Mouse (Mus musculus) brain, adult 10 weeks (tissue): Measurements from ENCODE around the gene Zfp579. TPM values are rescaled to one million over a fixed set of nuclear protein-coding genes. Genes with fewer than 3 reads are reported as not detected.

Source experiments
- polyA plus RNA-seq: library from polyadenylated mRNA; stranded (reverse); fragments of 350-450 nt; fragmentation: Illumina TruSeq; extraction: RNeasy Lipid Tissue Mini Kit (QIAGEN cat#74804); gene quantifications from one replicate; pipeline ENCODE4 v1.2.3, GENCODE M21; 2015; ENCODE audit warnings: low read depth, low replicate concordance

The Zfp579 gene
- 16.7 TPM for polyA plus RNA-seq

DNA sequence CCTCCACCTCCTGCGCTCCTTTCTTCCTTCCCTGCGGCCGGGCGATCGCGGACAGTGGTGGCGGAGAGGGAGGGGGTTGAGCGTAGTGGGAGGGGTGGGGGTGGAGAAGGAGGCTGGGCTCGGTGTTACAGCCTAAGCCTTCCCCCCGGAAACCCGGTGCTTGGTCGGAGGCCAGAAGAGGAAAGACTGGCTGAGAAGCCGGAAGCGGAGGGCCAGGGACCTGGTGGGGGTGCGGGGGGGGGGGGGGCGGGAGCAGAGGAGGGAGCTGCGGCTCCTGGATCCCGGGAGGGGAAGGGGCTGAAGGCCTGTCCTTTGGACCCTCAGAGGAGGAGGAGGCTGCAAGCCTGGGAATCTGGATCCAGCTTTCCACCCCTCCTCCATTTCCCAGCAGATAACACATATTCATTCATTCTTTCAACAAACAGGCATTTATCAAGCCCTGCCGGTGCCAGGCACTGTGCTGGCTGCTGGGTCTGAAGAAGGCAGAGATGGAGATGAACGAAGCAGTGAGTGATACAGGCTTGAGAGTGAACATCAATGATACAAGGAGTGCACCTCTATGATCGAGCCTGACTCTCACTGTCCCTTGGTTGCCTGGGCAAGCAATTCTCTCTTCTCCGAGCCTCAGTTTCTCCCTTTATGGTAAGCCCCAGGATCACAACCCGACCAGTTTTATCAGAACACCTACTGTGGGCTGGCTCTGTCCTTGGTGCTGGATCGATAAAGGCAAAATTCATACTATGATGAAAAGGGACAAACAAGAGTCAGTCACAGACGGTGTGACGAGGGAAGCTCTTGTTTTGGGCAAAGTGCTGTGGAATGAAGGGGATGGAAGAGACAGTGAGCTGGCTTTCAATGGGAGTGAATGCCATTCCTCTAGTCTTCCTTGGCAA lies at the start of gene Zfp579:
Gene Zfp579, minus strand, starts transcription at position 156 of the 893 bp plus-strand sequence.

DNA sequence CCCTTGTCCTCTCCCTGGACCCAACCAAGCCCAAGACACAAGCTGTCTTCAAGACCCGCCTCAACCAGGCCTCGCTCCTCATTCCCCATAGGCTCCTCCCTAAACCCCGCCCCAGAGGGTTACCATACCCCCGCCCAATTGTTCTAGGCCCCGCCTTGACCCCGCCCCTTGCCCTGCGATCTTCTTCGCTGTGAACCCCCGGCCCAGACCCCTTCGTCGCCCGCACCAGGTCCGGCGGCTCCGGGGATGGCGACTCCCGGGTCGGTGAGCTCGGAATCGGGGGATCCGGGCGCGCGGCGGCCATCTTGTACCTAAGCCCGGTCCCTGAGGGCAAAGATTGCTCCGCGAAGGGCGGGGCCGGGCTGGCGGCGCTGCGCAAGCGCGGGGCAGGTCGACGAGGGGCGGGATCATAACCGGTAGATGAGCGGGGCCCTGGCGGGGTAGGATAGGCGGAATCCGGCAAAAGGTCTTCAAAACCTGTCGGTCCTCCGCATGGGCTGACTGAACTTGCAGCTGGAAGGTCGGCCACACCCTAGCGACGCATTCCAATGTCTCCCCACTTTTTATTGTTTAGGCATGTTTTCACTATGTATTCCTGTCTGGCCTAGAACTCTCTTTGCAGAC lies 42.3 kb upstream of the Zfp579 start, which contains the start of gene Zfp784:
Gene Zfp784, minus strand, starts transcription at position 338 of the 624 bp plus-strand sequence.

DNA sequence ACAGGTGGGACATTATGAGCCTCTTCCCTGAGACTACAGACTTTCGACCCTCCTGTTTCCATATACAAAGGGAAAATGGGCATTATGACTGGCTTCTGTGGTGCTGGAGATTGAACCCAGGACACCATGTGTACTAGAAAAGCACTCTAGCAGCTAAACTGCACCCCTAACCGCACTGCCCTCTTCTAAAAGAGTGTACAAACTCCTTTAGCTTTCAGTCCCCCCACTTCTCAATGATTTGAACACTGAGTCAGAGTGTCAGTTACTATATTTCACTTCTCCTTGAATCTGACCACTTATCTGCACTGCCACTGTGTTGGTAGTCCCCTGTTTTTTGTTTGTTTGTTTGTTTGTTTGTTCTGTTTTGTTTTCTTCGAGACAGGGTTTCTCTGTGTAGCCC lies 37.9 kb upstream of the Zfp579 start, which contains the start of gene 4632433K11Rik:
Gene 4632433K11Rik, plus strand, starts transcription at position 301 of the 400 bp plus-strand sequence.

DNA sequence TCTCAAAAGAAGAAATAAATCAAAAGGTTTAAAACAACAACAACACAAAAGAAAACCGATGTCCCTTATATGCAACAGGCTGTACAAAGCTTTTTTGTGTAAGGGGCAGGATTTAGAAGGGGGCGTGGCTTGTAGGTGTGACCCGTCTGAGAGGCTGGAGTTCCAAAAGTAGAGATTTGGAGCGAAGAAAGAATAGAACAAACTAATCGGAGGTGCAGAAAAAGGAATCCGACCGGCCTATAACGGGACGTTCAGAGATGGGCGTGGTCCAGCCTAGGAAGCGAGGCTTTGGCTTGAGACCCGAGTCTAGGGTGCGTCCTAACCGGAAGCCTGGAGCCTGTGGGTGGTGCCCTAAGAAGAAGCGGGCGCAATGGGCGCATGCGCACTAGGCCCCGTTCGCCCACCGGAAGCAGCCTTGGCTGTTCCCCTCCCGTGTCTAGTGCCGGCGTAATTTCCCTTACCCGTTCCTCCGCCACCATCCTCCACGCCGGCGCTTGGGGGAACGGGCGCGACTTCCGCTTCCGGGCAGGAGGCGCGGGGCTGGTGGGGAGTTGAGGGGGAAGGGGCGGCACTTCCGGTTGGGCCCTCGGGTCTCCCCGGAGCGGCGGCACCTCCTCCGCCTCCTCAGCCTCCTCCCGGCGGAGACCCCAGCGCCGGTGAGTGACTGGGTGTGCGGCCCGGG lies 24.2 kb upstream of the Zfp579 start, which contains the start of the genes Zfp865 and Ccdc106:
Gene Zfp865, plus strand, starts transcription at position 377 of the 682 bp plus-strand sequence.
Gene Ccdc106, plus strand, starts transcription at position 554 of the 682 bp plus-strand sequence.

DNA sequence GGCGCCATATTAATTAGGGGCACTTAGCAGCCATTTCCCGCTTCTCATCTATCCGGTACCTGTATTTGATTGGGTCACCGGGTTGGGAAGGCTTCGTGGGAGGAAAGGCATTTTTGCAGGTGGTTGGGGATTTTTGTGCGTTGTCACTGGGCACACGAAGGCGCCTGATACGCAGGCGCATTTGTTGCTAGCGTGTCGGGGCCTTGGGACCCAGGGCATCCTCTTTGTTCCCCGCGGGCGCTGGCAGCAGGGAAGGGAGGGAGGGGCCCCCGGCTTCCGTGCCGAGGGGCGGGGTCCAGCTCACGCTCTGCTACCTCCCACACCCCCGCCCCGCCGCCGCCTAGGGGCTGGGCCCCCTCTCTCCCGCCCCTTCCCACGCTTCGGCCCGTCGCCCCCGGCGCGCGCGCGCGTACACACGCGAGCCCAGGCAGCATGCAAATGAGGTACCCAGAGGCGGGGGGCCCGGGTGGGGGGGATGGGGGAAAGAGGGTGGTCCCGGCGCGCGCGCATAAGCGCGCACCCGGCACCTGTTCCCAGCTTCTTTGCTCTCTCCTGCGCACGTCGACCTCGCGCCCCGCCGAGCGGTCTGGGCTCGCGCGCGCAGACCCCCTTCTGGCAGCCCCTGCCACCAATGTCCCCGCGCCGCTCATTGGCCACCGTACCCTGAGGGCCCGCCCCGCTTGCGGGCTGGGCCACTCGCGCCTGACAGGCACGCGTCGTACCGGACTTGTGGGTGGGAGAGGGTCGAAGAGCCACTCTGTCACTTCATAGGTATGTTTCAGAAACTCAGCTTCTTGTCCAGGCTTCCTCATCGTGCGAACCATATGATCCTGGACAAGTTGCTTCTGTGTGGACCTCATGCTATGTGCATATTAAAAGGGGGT lies 19.4 kb upstream of the Zfp579 start, which contains the start of gene Gm44973:
Gene Gm44973, plus strand, starts transcription at position 379 of the 884 bp plus-strand sequence.

DNA sequence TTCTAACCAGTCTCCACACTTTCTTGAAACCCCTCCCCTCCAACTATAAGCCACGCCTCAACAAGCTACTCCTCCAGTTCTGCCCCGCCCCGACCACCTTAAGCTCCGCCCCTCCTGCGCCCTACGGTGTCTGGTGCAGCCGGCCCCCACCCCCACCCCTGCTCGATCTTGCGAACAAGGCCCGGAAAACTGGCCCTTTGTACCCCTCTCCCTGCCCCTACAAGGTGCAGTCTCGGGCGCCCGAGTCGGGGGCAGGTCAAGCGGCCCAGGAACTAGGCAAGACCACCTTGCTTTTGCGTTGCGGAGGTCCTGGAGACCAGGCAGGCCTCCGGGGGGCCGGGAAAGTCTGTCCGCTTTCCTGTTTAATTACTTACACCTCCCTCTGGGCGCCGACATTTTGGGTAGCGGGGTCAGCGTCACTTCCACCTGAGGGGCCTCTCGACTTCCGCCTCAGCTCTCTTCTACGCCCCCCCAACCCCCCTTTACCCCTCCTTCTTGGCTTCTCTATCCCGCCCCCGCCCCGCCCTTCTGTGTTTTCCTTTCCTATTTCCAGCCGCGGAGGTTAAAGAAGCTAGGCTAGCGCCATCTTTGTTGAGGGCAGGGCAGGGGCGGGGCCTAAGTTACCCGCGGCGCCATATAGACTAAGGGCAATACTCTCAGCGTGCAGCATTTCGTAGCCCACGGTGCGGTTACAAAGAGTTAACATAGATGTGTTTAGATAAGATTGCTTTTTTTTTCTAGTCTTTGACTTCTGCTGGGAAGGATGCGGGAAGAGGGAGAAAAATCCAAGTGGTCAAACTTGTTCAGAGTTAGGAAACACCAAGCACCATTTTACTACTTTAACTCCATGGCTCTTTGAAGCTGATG lies 18.5 kb upstream of the Zfp579 start, which contains the start of the genes Zfp524 and Fiz1:
Gene Zfp524, plus strand, starts transcription at position 165 of the 867 bp plus-strand sequence.
Gene Fiz1, minus strand, starts transcription at position 447 of the 867 bp plus-strand sequence.

DNA sequence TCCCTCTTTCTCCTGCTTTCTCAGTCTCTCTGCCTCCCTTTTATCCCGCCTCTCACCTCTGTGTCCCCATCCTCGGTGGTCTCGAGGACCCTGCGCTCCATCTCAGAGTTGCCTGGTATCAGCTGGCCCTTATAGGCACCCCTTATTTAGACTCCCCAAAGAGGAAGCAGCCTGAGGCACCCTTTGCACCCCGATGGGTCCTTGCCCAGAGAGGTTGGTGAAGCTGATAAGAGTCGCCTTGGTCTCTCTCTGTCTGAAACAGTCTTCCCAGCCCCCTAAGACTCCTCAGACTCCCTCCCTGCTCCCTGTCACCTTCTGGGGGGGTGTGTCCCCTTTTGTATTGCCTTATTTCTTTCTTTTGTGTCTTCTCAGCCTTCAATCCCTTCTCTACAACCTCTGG lies 24.9 kb downstream of the Zfp579 start, which contains the start of gene Sbk3:
Gene Sbk3, minus strand, starts transcription at position 101 of the 400 bp plus-strand sequence.

DNA sequence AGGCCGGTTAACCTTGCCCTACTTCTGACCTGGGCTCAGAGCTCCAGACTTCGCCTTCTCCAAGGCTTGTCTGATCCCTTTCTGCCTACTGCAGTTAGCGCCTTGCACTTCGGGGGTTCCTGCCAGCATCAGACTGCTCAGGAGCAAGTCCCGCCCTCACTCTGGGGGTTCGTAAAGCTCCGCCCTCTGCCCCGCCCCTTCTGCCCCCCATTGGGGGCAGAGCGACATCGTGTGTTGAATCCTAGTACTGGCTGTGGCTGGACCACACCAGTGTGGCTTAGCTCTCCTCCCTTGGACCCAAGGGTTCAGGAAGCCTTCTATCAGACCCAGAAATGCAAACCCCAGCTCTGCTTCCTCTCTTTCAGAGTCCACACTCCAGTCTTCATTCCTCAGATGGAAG lies 31.7 kb downstream of the Zfp579 start, which contains the start of gene Sbk2:
Gene Sbk2, minus strand, starts transcription at position 135 of the 400 bp plus-strand sequence.

Other genes starting within 250 kb of the Zfp579 start
- gene Cox6b2, start 243.1 kb downstream of the Zfp579 start, polyA plus RNA-seq: 12.2 TPM
- gene Fam71e2, start 224.9 kb downstream of the Zfp579 start, polyA plus RNA-seq: not detected
- 0.67 TPM for gene Il11, start 213.3 kb downstream of the Zfp579 start, polyA plus RNA-seq
- gene Tmem190, start 213.2 kb downstream of the Zfp579 start, polyA plus RNA-seq: not detected
- 1.4 TPM for gene Tmem238, start 206.5 kb downstream of the Zfp579 start, polyA plus RNA-seq
- gene Rpl28, start 203.3 kb downstream of the Zfp579 start, polyA plus RNA-seq: 466 TPM
- gene Ube2s, start 183.6 kb downstream of the Zfp579 start, polyA plus RNA-seq: 175 TPM
- 75.7 TPM for gene Shisa7, start 151.5 kb downstream of the Zfp579 start, polyA plus RNA-seq
- 10.4 TPM for gene Isoc2b, start 125.9 kb downstream of the Zfp579 start, polyA plus RNA-seq
- 16.9 TPM for gene Isoc2a, start 119.0 kb downstream of the Zfp579 start, polyA plus RNA-seq
- not detected for gene Gm36210, start 89.6 kb downstream of the Zfp579 start, polyA plus RNA-seq
- 5.6 TPM for gene Zfp628, start 80.9 kb downstream of the Zfp579 start, polyA plus RNA-seq
- gene Nat14, start 74.1 kb downstream of the Zfp579 start, polyA plus RNA-seq: 103 TPM
- 1.2 TPM for gene Ssc5d, start 70.4 kb downstream of the Zfp579 start, polyA plus RNA-seq
- 0.45 TPM for gene Sbk2, start 31.8 kb downstream of the Zfp579 start, polyA plus RNA-seq
- 1.1 TPM for gene Sbk3, start 25.0 kb downstream of the Zfp579 start, polyA plus RNA-seq
- 10.3 TPM for gene Zfp524, start 18.3 kb upstream of the Zfp579 start, polyA plus RNA-seq
- gene Fiz1, start 18.5 kb upstream of the Zfp579 start, polyA plus RNA-seq: 15.9 TPM
- not detected for gene Gm44973, start 19.3 kb upstream of the Zfp579 start, polyA plus RNA-seq
- 17.7 TPM for gene Zfp865, start 24.2 kb upstream of the Zfp579 start, polyA plus RNA-seq
- 63.8 TPM for gene Ccdc106, start 24.4 kb upstream of the Zfp579 start, polyA plus RNA-seq
- not detected for gene 4632433K11Rik, start 38.0 kb upstream of the Zfp579 start, polyA plus RNA-seq
- 6.4 TPM for gene Zfp784, start 42.3 kb upstream of the Zfp579 start, polyA plus RNA-seq
- 17.7 TPM for gene Zfp580, start 55.4 kb upstream of the Zfp579 start, polyA plus RNA-seq
- 167 TPM for gene U2af2, start 66.0 kb upstream of the Zfp579 start, polyA plus RNA-seq
- gene Epn1, start 84.1 kb upstream of the Zfp579 start, polyA plus RNA-seq: 312 TPM
- not detected for gene Rfpl4, start 120.8 kb upstream of the Zfp579 start, polyA plus RNA-seq
- gene Rasl2-9, start 129.8 kb upstream of the Zfp579 start, polyA plus RNA-seq: 0.49 TPM
- gene Vmn1r55, start 153.5 kb upstream of the Zfp579 start, polyA plus RNA-seq: not detected
- gene Vmn1r56, start 200.6 kb upstream of the Zfp579 start, polyA plus RNA-seq: not detected
- gene Vmn1r57, start 222.3 kb upstream of the Zfp579 start, polyA plus RNA-seq: not detected